Mouse (Mus musculus) liver, adult 2 months (tissue): ENCODE results near the gene Zfp827. TPM values are rescaled to one million over a fixed set of nuclear protein-coding genes. Genes with fewer than 3 reads are reported as not detected.

Experiments
- DNase-seq: peaks from one replicate; pipeline ENCODE4 v3.0.0-alpha.2; 2011; ENCODE audit warnings: low read depth, low spot score; ENCODE audit errors: extremely low read depth
- H3K27ac ChIP-seq: fragments of 200-500 bp; replicated peaks from 2 replicates; pipeline ENCODE4 v1.5.1; 2012; ENCODE audit warnings: low read depth, mild to moderate bottlenecking, control low read depth, inconsistent platforms, low read length; ENCODE audit not compliant: insufficient read depth
- H3K27me3 ChIP-seq: fragments of 200-500 bp; 2 replicates; pipeline ENCODE4 v1.6.1; 2012; ENCODE audit warnings: mild to moderate bottlenecking, moderate library complexity, low read length, inconsistent platforms; ENCODE audit not compliant: control insufficient read depth, insufficient read depth
- H3K36me3 ChIP-seq: fragments of 200-500 bp; 2 replicates; pipeline ENCODE4 v1.6.1; 2012; ENCODE audit warnings: low read length, inconsistent platforms; ENCODE audit not compliant: control insufficient read depth, insufficient read depth
- H3K4me1 ChIP-seq: fragments of 200-500 bp; 2 replicates; pipeline ENCODE4 v1.6.1; 2011; ENCODE audit warnings: low read length; ENCODE audit not compliant: control insufficient read depth, insufficient read depth
- H3K4me3 ChIP-seq: fragments of 200-500 bp; 2 replicates; pipeline ENCODE4 v1.5.1; 2011; ENCODE audit warnings: low read depth, mild to moderate bottlenecking, control low read depth, low read length, moderate library complexity; ENCODE audit not compliant: insufficient read depth
- H3K79me2 ChIP-seq: fragments of 200-500 bp; 2 replicates; pipeline ENCODE4 v1.6.1; 2012; ENCODE audit warnings: inconsistent platforms, mild to moderate bottlenecking, low read length, moderate library complexity; ENCODE audit not compliant: control insufficient read depth, insufficient read depth
- H3K9ac ChIP-seq: fragments of 200-500 bp; 2 replicates; pipeline ENCODE4 v1.6.1; 2012; ENCODE audit warnings: low read depth, mild to moderate bottlenecking, control low read depth, inconsistent platforms, low read length
- CTCF ChIP-seq: fragments of 200-500 bp; IDR thresholded peaks from 2 replicates; pipeline ENCODE4 v1.5.1; 2011; ENCODE audit warnings: low read depth, low read length, control low read depth
- POLR2A ChIP-seq: fragments of 200-500 bp; IDR thresholded peaks from 2 replicates; pipeline ENCODE4 v1.6.1; 2011; ENCODE audit warnings: low read length, control low read depth; ENCODE audit not compliant: insufficient read depth; ENCODE audit errors: extremely low read depth
- WGBS: fragments of 180-500 bp; shearing (Covaris S2); methylation state at CpG from one replicate; pipeline ENCODE4 v1.1.7; 2018; 5-methylcytosine and 5-hydroxymethylcytosine counted together
- polyA plus RNA-seq: library from polyadenylated mRNA; depleted of rRNA; stranded (reverse); fragments of >200 nt; gene quantifications from 2 replicates; pipeline ENCODE4 v1.2.3, GENCODE M21; 2012
- total RNA-seq: library from RNA; depleted of rRNA; stranded (reverse); fragments of >200 nt; gene quantifications from 2 replicates; pipeline ENCODE4 v1.2.3, GENCODE M21; 2014

The Zfp827 gene
- total and polyA plus RNA-seq, 2 experiments, result 0.09 to 0.10 TPM

DNA sequence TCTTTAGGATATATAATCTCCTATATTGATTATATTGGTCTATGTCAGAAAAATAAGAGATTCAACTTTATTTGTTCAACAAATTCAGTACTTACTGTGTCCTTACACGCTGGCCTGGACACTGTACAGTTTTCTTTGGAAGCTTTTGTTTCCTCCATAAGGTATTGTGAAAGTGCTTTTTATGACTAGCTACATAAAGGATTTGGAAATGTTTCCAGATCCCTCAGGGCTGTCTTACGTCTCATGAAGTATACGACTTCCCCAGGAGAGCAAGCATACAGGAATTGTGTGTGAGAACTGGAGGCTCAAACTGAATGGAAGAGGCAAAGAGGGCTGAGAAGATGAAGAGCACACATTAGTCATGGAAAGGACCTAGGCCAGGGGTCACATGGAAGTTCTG lies 45.1 kb downstream of the Zfp827 start:
- no peaks in the 10 kb centered on the region for H3K79me2 ChIP-seq
- TF ChIP-seq POLR2A (no peak), CTCF (no peak)
- 97% methylated on average over 3 of the region's 3 CpGs for WGBS

GRCm38 (mm10) chr8:79074986-79075385 lies 46.7 kb downstream of the Zfp827 start:
- Histone ChIP-seq H3K9ac (no peak overlapping the region), H3K4me1 (peaks cover 6% of the 10 kb centered on the region), H3K79me2 (no peaks in the 10 kb centered on the region), H3K36me3 (no peaks in the 10 kb centered on the region), H3K27ac (no peak overlapping the region), H3K27me3 (no peaks in the 10 kb centered on the region), H3K4me3 (no peak overlapping the region)
- 20% methylated on average over 9 of the region's 9 CpGs for WGBS
- TF ChIP-seq POLR2A, result no peak
- no peak for TF ChIP-seq CTCF
- DNase-seq, result peak; percentile 90

More for the DNA sequence above, 45.1 kb downstream of the Zfp827 start:
- no peaks in the 10 kb centered on the region for H3K36me3 ChIP-seq
- H3K9ac ChIP-seq, result no peak overlapping the region
- no peaks in the 10 kb centered on the region for H3K27me3 ChIP-seq
- H3K27ac ChIP-seq, result no peak overlapping the region
- H3K4me3 ChIP-seq, result no peak overlapping the region
- H3K4me1 ChIP-seq, result peaks cover 6% of the 10 kb centered on the region
- DNase-seq, result no peak

- H3K36me3 ChIP-seq, result no peaks in the 10 kb centered on the region
- H3K27me3 ChIP-seq, result 0 out of 2 replicates have a peak, but pooled peaks cover 1% of the 10 kb centered on the region
- no peak overlapping the region for H3K9ac ChIP-seq
- H3K4me3 ChIP-seq, result no peak overlapping the region
- WGBS, result 93% methylated on average over 5 of the region's 5 CpGs
- H3K4me1 ChIP-seq, result peaks cover 6% of the 10 kb centered on the region
- H3K27ac ChIP-seq, result no peak overlapping the region
- DNase-seq, result no peak
- no peaks in the 10 kb centered on the region for H3K79me2 ChIP-seq
- no peak for TF ChIP-seq POLR2A
- no peak for TF ChIP-seq CTCF
These were observed 49.0 kb downstream of the Zfp827 start for GRCm38 (mm10) chr8:79077256-79077655.

- H3K27ac ChIP-seq, result no peak overlapping the region
- TF ChIP-seq POLR2A, result no peak
- TF ChIP-seq CTCF, result no peak
- DNase-seq, result no peak
- H3K4me3 ChIP-seq, result no peak overlapping the region
- H3K4me1 ChIP-seq, result peaks cover 7% of the 10 kb centered on the region
- no peaks in the 10 kb centered on the region for H3K79me2 ChIP-seq
- H3K27me3 ChIP-seq, result 0 out of 2 replicates have a peak, but pooled peaks cover 4% of the 10 kb centered on the region
- WGBS, result 85% methylated on average over 11 of the region's 11 CpGs
- H3K9ac ChIP-seq, result no peak overlapping the region
- no peaks in the 10 kb centered on the region for H3K36me3 ChIP-seq
These were observed 50.4 kb downstream of the Zfp827 start for GRCm38 (mm10) chr8:79078556-79079195.

DNA sequence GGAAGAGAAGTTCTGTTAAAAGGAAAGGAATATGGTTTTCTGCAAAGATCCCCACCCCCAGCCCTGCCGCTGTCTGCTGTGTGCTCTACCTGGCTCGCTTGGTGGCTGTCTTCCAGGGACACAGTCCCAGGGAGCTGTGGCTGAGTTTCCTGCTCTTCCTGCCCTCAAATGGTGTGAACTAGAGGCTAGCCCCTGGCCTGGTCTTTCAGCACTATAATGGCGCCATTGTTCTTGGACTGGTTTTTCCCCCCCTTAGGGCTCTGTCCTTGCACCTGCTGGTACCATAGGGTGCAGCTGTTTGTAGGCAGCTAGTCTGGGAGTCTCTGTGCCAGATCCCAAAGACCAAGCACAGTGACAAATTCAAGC lies 50.9 kb downstream of the Zfp827 start:
- no peak overlapping the region for H3K27ac ChIP-seq
- peaks cover 7% of the 10 kb centered on the region for H3K4me1 ChIP-seq
- 0 out of 2 replicates have a peak, but pooled peaks cover 4% of the 10 kb centered on the region for H3K27me3 ChIP-seq
- no peaks in the 10 kb centered on the region for H3K36me3 ChIP-seq
- WGBS, result 96% methylated on average over 3 of the region's 3 CpGs
- DNase-seq, result no peak
- H3K4me3 ChIP-seq, result no peak overlapping the region
- no peak for TF ChIP-seq CTCF
- H3K79me2 ChIP-seq, result no peaks in the 10 kb centered on the region
- H3K9ac ChIP-seq, result no peak overlapping the region

DNA sequence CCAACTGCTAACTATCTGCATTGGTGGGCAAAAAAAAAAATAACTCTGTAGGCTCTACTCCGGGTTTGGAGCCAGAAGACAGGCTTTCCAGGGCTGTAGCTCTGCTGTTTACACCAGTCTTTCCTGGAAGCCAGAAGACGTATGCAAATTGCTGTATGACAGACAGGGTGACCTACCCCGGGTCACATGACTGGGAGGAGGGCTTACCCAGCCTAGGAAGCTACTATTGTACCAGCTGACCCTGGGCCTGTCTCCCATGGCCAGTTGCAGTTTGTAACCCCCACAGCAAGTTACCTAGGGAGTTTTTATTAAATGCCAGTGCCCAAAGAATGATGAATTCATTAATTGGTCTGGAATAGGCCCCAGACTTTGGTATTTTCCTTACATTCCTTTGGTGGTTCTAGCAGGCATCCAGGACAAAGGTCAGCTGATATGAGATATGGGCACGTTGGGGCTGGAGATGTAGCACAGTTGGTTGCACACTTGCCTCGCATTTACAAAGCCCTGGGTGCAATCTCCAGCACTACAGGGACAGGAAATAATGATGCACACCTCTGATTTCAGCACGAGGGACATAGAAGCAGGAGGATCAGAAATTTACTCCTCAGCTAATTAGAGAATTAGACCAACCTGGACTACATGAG lies 52.0 kb downstream of the Zfp827 start:
- H3K27ac ChIP-seq, result no peak overlapping the region
- TF ChIP-seq CTCF (no peak), POLR2A (no peak)
- 55% methylated on average over 6 of the region's 6 CpGs for WGBS

More for the DNA sequence above, 52.0 kb downstream of the Zfp827 start:
- Histone ChIP-seq H3K4me3 (no peak overlapping the region), H3K36me3 (no peaks in the 10 kb centered on the region), H3K4me1 (peaks cover 2% of the 10 kb centered on the region), H3K9ac (no peak overlapping the region), H3K27me3 (0 out of 2 replicates have a peak, but pooled peaks cover 4% of the 10 kb centered on the region), H3K79me2 (no peaks in the 10 kb centered on the region)
- no peak for DNase-seq
